Mouse (Mus musculus) forebrain, embryonic 11.5 days (tissue): ENCODE measurements around the gene Bmp3. TPM values are rescaled to one million over a fixed set of nuclear protein-coding genes. Genes with fewer than 3 reads are reported as not detected.

Experiments used
- ATAC-seq: fragments of 200-750 bp; cut with Nextera tagmentation; replicated peaks from 2 replicates; pipeline ENCODE4 v1.8.0; 2017; ENCODE audit warnings: moderate TSS enrichment; ENCODE audit not compliant: low FRiP score
- DNase-seq: peaks from one replicate; pipeline ENCODE4 v3.0.0-alpha.2; 2017; ENCODE audit warnings: low spot score
- H3K27ac ChIP-seq: fragments of 300-500 bp; sonication (generic); 2 replicates; pipeline ENCODE4 v1.5.1; 2014; ENCODE audit warnings: low read depth, low read length
- H3K27me3 ChIP-seq: fragments of 300-500 bp; sonication (generic); 2 replicates; pipeline ENCODE4 v1.6.1; 2014; ENCODE audit warnings: mild to moderate bottlenecking, low read length, mixed read lengths; ENCODE audit not compliant: control insufficient read depth, insufficient read depth
- H3K36me3 ChIP-seq: fragments of 300-500 bp; sonication (generic); 2 replicates; pipeline ENCODE4 v1.6.1; 2014; ENCODE audit warnings: mild to moderate bottlenecking, low read length, moderate library complexity, mixed read lengths; ENCODE audit not compliant: control insufficient read depth, insufficient read depth
- H3K4me1 ChIP-seq: fragments of 300-500 bp; sonication (generic); replicated peaks from 2 replicates; pipeline ENCODE4 v1.6.1; 2014; ENCODE audit warnings: low read length, mixed read lengths; ENCODE audit not compliant: control insufficient read depth, insufficient read depth
- H3K4me2 ChIP-seq: fragments of 300-500 bp; sonication (generic); 2 replicates; pipeline ENCODE4 v1.6.1; 2014; ENCODE audit warnings: low read depth, mild to moderate bottlenecking, low read length, moderate library complexity, mixed read lengths; ENCODE audit not compliant: severe bottlenecking
- H3K4me3 ChIP-seq: fragments of 300-500 bp; sonication (generic); 2 replicates; pipeline ENCODE4 v1.5.1; 2014; ENCODE audit warnings: low read depth, low read length
- H3K9ac ChIP-seq: fragments of 300-500 bp; sonication (generic); 2 replicates; pipeline ENCODE4 v1.6.1; 2014; ENCODE audit warnings: low read length
- H3K9me3 ChIP-seq: fragments of 300-500 bp; sonication (generic); 2 replicates; pipeline ENCODE4 v1.6.1; 2016; ENCODE audit warnings: low read length, mixed read lengths; ENCODE audit not compliant: control insufficient read depth
- WGBS: fragments of 180-500 bp; shearing (Covaris S2); extraction: QIAGEN DNeasy Blood & Tissue Kit; methylation state at CpG from one replicate; pipeline ENCODE4 v1.1.7; 2014; 5-methylcytosine and 5-hydroxymethylcytosine counted together
- polyA plus RNA-seq: library from polyadenylated mRNA; unstranded; fragments of >200 nt; fragmentation: Nextera tagmentation; extraction: Ambion mirVana; gene quantifications from 2 replicates; pipeline ENCODE4 v1.2.1, GENCODE M21; 2014

Gene Bmp3
- polyA plus RNA-seq, 1 experiment from 2014 or later = 0.64 TPM

- 91% methylated on average over 7 of the region's 7 CpGs for WGBS
- Histone ChIP-seq H3K9me3 (no peaks in the 10 kb centered on the region), H3K4me2 (no peak overlapping the region), H3K9ac (no peak overlapping the region), H3K27me3 (no peaks in the 10 kb centered on the region), H3K4me1 (no peaks in the 10 kb centered on the region), H3K36me3 (no peaks in the 10 kb centered on the region), H3K27ac (no peak overlapping the region), H3K4me3 (no peak overlapping the region)
- no peak for DNase-seq
- ATAC-seq = no peak
These were observed 11.5 kb upstream of the Bmp3 start for GRCm38 (mm10) chr5:98842600-98843310.

- WGBS = 94% methylated on average over 1 of the region's 1 CpGs
- no peak for ATAC-seq
- H3K4me1 ChIP-seq = no peaks in the 10 kb centered on the region
These were observed 9.6 kb upstream of the Bmp3 start for GRCm38 (mm10) chr5:98844664-98845063.

GRCm38 (mm10) chr5:98854627-98855564 is 681 bp downstream of the Bmp3 start:
- WGBS = under 1% methylated on average over 75 of the region's 75 CpGs
- H3K9me3 ChIP-seq = no peaks in the 10 kb centered on the region
- no peaks in the 10 kb centered on the region for H3K36me3 ChIP-seq
- peak; percentile 76 for DNase-seq
- H3K4me3 ChIP-seq = peak overlapping the region; percentile 55
- peak; percentile 75 for ATAC-seq
- H3K27ac ChIP-seq = no peak overlapping the region
- H3K4me1 ChIP-seq = 0 out of 2 replicates have a peak, but pooled peaks cover 4% of the 10 kb centered on the region
- peaks cover 26% of the 10 kb centered on the region for H3K27me3 ChIP-seq
- H3K9ac ChIP-seq = peak overlapping the region; percentile 49
- peak overlapping the region; percentile 99 for H3K4me2 ChIP-seq

More at GRCm38 (mm10) chr5:98844664-98845063, 9.6 kb upstream of the Bmp3 start:
- no peaks in the 10 kb centered on the region for H3K36me3 ChIP-seq
- no peaks in the 10 kb centered on the region for H3K9me3 ChIP-seq
- no peak overlapping the region for H3K4me2 ChIP-seq
- H3K9ac ChIP-seq = no peak overlapping the region
- H3K27me3 ChIP-seq = no peaks in the 10 kb centered on the region
- no peak for DNase-seq
- no peak overlapping the region for H3K4me3 ChIP-seq
- H3K27ac ChIP-seq = no peak overlapping the region

GRCm38 (mm10) chr5:98855741-98856140 is 1.5 kb downstream of the Bmp3 start:
- Histone ChIP-seq H3K36me3 (no peaks in the 10 kb centered on the region), H3K4me2 (peak overlapping the region; percentile 99), H3K4me1 (0 out of 2 replicates have a peak, but pooled peaks cover 4% of the 10 kb centered on the region), H3K27ac (no peak overlapping the region), H3K9me3 (no peaks in the 10 kb centered on the region), H3K27me3 (peaks cover 26% of the 10 kb centered on the region), H3K9ac (no peak overlapping the region), H3K4me3 (peak overlapping the region; percentile 55; the same call in 1 of the 2 replicates)
- 18% methylated on average over 12 of the region's 12 CpGs for WGBS
- DNase-seq (no peak), ATAC-seq (no peak)

- ATAC-seq (no peak), DNase-seq (no peak)
- Histone ChIP-seq H3K36me3 (no peaks in the 10 kb centered on the region), H3K4me3 (no peak overlapping the region), H3K9ac (no peak overlapping the region), H3K4me1 (0 out of 2 replicates have a peak, but pooled peaks cover 4% of the 10 kb centered on the region), H3K27ac (no peak overlapping the region), H3K4me2 (no peak overlapping the region), H3K27me3 (peaks cover 26% of the 10 kb centered on the region), H3K9me3 (no peaks in the 10 kb centered on the region)
- 74% methylated on average over 7 of the region's 7 CpGs for whole genome bisulfite sequencing
These were observed 2.1 kb downstream of the Bmp3 start for GRCm38 (mm10) chr5:98856356-98856755.

GRCm38 (mm10) chr5:98863891-98864290 is 9.7 kb downstream of the Bmp3 start:
- WGBS = 5% methylated on average over 6 of the region's 6 CpGs

GRCm38 (mm10) chr5:98865146-98865545 is 10.9 kb downstream of the Bmp3 start:
- H3K9ac ChIP-seq = no peak overlapping the region
- H3K4me2 ChIP-seq = no peak overlapping the region
- DNase-seq (no peak), ATAC-seq (no peak)
- H3K27ac ChIP-seq = no peak overlapping the region
- H3K27me3 ChIP-seq = no peaks in the 10 kb centered on the region
- H3K36me3 ChIP-seq = no peaks in the 10 kb centered on the region
- H3K4me1 ChIP-seq = no peaks in the 10 kb centered on the region; the same call in 1 of the 2 replicates
- no peak overlapping the region for H3K4me3 ChIP-seq
- 96% methylated on average over 5 of the region's 5 CpGs for WGBS
- H3K9me3 ChIP-seq = no peaks in the 10 kb centered on the region

More at GRCm38 (mm10) chr5:98863891-98864290, 9.7 kb downstream of the Bmp3 start:
- Histone ChIP-seq H3K9me3 (no peaks in the 10 kb centered on the region), H3K9ac (no peak overlapping the region), H3K4me1 (no peaks in the 10 kb centered on the region; the same call in 1 of the 2 replicates), H3K4me2 (no peak overlapping the region), H3K27me3 (no peaks in the 10 kb centered on the region), H3K4me3 (no peak overlapping the region), H3K27ac (no peak overlapping the region), H3K36me3 (no peaks in the 10 kb centered on the region)
- ATAC-seq = 0 out of 2 replicates have a peak, but pooled peaks have one; percentile 44
- DNase-seq = no peak

GRCm38 (mm10) chr5:98876056-98876455 is 21.8 kb downstream of the Bmp3 start:
- Histone ChIP-seq H3K4me1 (no peaks in the 10 kb centered on the region), H3K4me2 (no peak overlapping the region), H3K9ac (no peak overlapping the region), H3K36me3 (no peaks in the 10 kb centered on the region), H3K27ac (no peak overlapping the region), H3K4me3 (no peak overlapping the region), H3K9me3 (no peaks in the 10 kb centered on the region), H3K27me3 (no peaks in the 10 kb centered on the region)
- WGBS = 68% methylated on average over 5 of the region's 5 CpGs
- ATAC-seq = no peak
- no peak for DNase-seq
